9 mouse cellular contexts compared by ENCODE assay signal in genomic region chr19:25268532-25268931, GRCm38 (mm10). TPM values are rescaled to one million over a fixed set of nuclear protein-coding genes. Genes with fewer than 3 reads are reported as not detected.
A peak's percentile ranks its signal among the peaks of the same experiment; 100 is the strongest.
DNase-seq lines count a peak whose midpoint lies in the region; ATAC-seq and TF ChIP-seq lines count a peak whose summit lies in the region.
"Had no signal": no experiment of that assay in that cellular context is flagged by ENCODE, and none has a peak within 500 bp of the region (broad histone marks: within the 10 kb centered on the region; RNA-seq: fewer than 3 reads in every experiment).

No protein-coding gene starts in this region.

- no peak for TF ChIP-seq CTCF in heart, adult 2 months (IDR thresholded peaks at IDR 0.05)

- intact Hi-C loops in heart, adult 2 months (cut with DNase I): no loop called here
- intact Hi-C loops in gastrocnemius, postnatal 14 days (cut with DNase I; ENCODE audit: low total_unique reads): no loop called here

- peaks cover 2% of the 10 kb centered on the region; the same call in 1 of the 2 replicates for H3K79me2 ChIP-seq in heart, adult 2 months (replicated peaks; ENCODE audit: control insufficient read depth, insufficient read depth, low read length)

- H3K9ac ChIP-seq in heart, adult 2 months (ENCODE audit: low read depth, low read length): no peak overlapping the region
- H3K9ac ChIP-seq in heart, embryonic 11.5 days (ENCODE audit: low read depth, low read length): no peak overlapping the region
- H3K9ac ChIP-seq: limb, embryonic 15.5 days had no signal

- no peak overlapping the region for H3K4me2 ChIP-seq in heart, embryonic 11.5 days
- H3K4me2 ChIP-seq: limb, embryonic 15.5 days had no signal

- TF ChIP-seq POLR2A in heart, adult 2 months (IDR thresholded peaks at IDR 0.05; ENCODE audit: insufficient read depth, low read depth, low read length): no peak

- H3K36me3 ChIP-seq in heart, adult 2 months (ENCODE audit: control insufficient read depth, insufficient read depth, low read length): no peaks in the 10 kb centered on the region
- H3K36me3 ChIP-seq in heart, embryonic 11.5 days (ENCODE audit: control insufficient read depth, insufficient read depth, low read length): no peaks in the 10 kb centered on the region
- H3K36me3 ChIP-seq: limb, embryonic 15.5 days had no signal

- no peak for ATAC-seq in heart, embryonic 11.5 days (replicated peaks; ENCODE audit: insufficient number of reproducible peaks, low FRiP score, low TSS enrichment)
- no peak for ATAC-seq in monocyte, adult 5-6 weeks (replicated peaks; ENCODE audit: insufficient number of reproducible peaks, low FRiP score, low TSS enrichment, poor library complexity, severe bottlenecking)

- H3K4me3 ChIP-seq in heart, adult 2 months: no peak overlapping the region
- no peak overlapping the region for H3K4me3 ChIP-seq in heart, embryonic 11.5 days (ENCODE audit: low read depth, low read length)
- H3K4me3 ChIP-seq: limb, embryonic 15.5 days had no signal

- no peaks in the 10 kb centered on the region for H3K9me3 ChIP-seq in heart, embryonic 11.5 days (replicated peaks; ENCODE audit: control insufficient read depth, low read length)
- H3K9me3 ChIP-seq: limb, embryonic 15.5 days had no signal

- H3K27me3 ChIP-seq in heart, adult 2 months (ENCODE audit: control insufficient read depth, insufficient read depth, low read length): peaks cover 2% of the 10 kb centered on the region; the same call in 1 of the 2 replicates
- H3K27me3 ChIP-seq in heart, embryonic 11.5 days (ENCODE audit: control insufficient read depth, insufficient read depth, low read length): no peaks in the 10 kb centered on the region
- H3K27me3 ChIP-seq: limb, embryonic 15.5 days had no signal

- WGBS in heart, adult 2 months: 26% methylated on average over 6 of the region's 6 CpGs
- 74% methylated on average over 6 of the region's 6 CpGs for WGBS in heart, embryonic 11.5 days (ENCODE audit: insufficient replicate concordance)

- H3K27ac ChIP-seq in heart, adult 2 months: peak overlapping the region; percentile 41
- no peak overlapping the region for H3K27ac ChIP-seq in heart, embryonic 11.5 days (ENCODE audit: low read depth, low read length)
- H3K27ac ChIP-seq: limb, embryonic 15.5 days had no signal

- peak; percentile 55 to 67 for DNase-seq in heart, adult 2 months
- peak; percentile 60 for DNase-seq in adrenal gland, postnatal 25 days
- peak; percentile 32 for DNase-seq in gastrocnemius, postnatal 14 days
- peak; percentile 66 to 84 for DNase-seq in layer of hippocampus, postnatal 14 days (ENCODE audit: low spot score in 2 of 2)
- DNase-seq in right cerebral cortex, postnatal 10 days (ENCODE audit: low spot score in 2 of 2): peak; percentile 87 to 88
- no peak for DNase-seq in thymus, postnatal 36 days

- peaks cover 2% of the 10 kb centered on the region; the same call in 1 of the 2 replicates for H3K4me1 ChIP-seq in heart, adult 2 months (ENCODE audit: control insufficient read depth, insufficient read depth, low read length)
- H3K4me1 ChIP-seq in heart, embryonic 11.5 days (ENCODE audit: control insufficient read depth, insufficient read depth, low read length): peaks cover 32% of the 10 kb centered on the region

- TF ChIP-seq EP300 in heart, adult 2 months (IDR thresholded peaks at IDR 0.05; ENCODE audit: insufficient read depth, low read depth, low read length): no peak

RNA-seq across cellular contexts. Expression of gene Kank1, which starts 31.8 kb away (rescaled TPM):
- 10 to 100 TPM; 37.2 to 37.3 TPM for total RNA-seq in heart, adult 2 months (2021)
- 43.9 and 67.9 TPM in 2 replicates for polyA plus RNA-seq in heart, adult 2 months (2012; rRNA removed)
- polyA plus RNA-seq in heart, embryonic 11.5 days (2014; fragmentation: Nextera tagmentation; extraction: Ambion mirVana): 56.6 and 56.8 TPM in 2 replicates
- 20.9 and 21.7 TPM in 2 replicates for total RNA-seq in adrenal gland, postnatal 25 days (2021)
- 10 to 100 TPM; 14.3 to 14.4 TPM for total RNA-seq in gastrocnemius, postnatal 14 days (2021)
- 10 to 100 TPM; 42.7 to 45.0 TPM for total RNA-seq in layer of hippocampus, postnatal 14 days (2021)
- total RNA-seq in monocyte, adult 5-6 weeks (2017): not detected in 3 replicates

Comparison
In these comparisons a context has a peak if more than half of its experiments do, and no peak if none do; other contexts are left out.
1. DNase-seq: peak in heart, adult 2 months (2 of 2), adrenal gland, postnatal 25 days (single experiment), gastrocnemius, postnatal 14 days (single experiment), layer of hippocampus, postnatal 14 days (2 of 2) and right cerebral cortex, postnatal 10 days (2 of 2); none in thymus, postnatal 36 days (0 of 2).
2. RNA of gene Kank1, which starts 31.8 kb away (total RNA-seq): 42.7 to 45.0 TPM in layer of hippocampus, postnatal 14 days, 37.2 to 37.3 TPM in heart, adult 2 months, 20.9 to 21.7 TPM in adrenal gland, postnatal 25 days and 14.3 to 14.4 TPM in gastrocnemius, postnatal 14 days; not detected in monocyte, adult 5-6 weeks; every median in the first group is over 10 times any median in the second.